Mouse (Mus musculus) limb, embryonic 14.5 days (tissue): ENCODE measurements at regions not wholly inside any gene's neighbourhood (a gene's known extent, or its start where the extent isn't known, plus 50 kb on each side); places are given as distances from the start of the nearest gene placed in this dataset.

Experiments
- ATAC-seq: fragments of 200-750 bp; cut with Nextera tagmentation; 2 replicates; pipeline ENCODE4 v1.8.0; 2017; ENCODE audit warnings: low read depth, moderate number of reproducible peaks, moderate TSS enrichment; ENCODE audit not compliant: low FRiP score
- DNase-seq: peaks from one replicate; pipeline ENCODE4 v3.0.0-alpha.2; 2015; ENCODE audit warnings: low spot score
- H3K27ac ChIP-seq: fragments of 300-500 bp; sonication (generic); replicated peaks from 2 replicates; pipeline ENCODE4 v1.5.1; 2014; ENCODE audit warnings: low read depth, mild to moderate bottlenecking, low read length, moderate library complexity, mixed read lengths
- H3K27me3 ChIP-seq: fragments of 300-500 bp; sonication (generic); 2 replicates; pipeline ENCODE4 v1.6.1; 2014; ENCODE audit warnings: low read length, mixed read lengths; ENCODE audit not compliant: control insufficient read depth, insufficient read depth
- H3K36me3 ChIP-seq: fragments of 300-500 bp; sonication (generic); 2 replicates; pipeline ENCODE4 v1.6.1; 2014; ENCODE audit warnings: mild to moderate bottlenecking, low read length, moderate library complexity, mixed read lengths; ENCODE audit not compliant: control insufficient read depth, insufficient read depth
- H3K4me1 ChIP-seq: fragments of 300-500 bp; sonication (generic); 2 replicates; pipeline ENCODE4 v1.6.1; 2014; ENCODE audit warnings: antibody characterized with exemption, low read length, mixed read lengths; ENCODE audit not compliant: control insufficient read depth, insufficient read depth
- H3K4me2 ChIP-seq: fragments of 300-500 bp; sonication (generic); replicated peaks from 2 replicates; pipeline ENCODE4 v1.6.1; 2014; ENCODE audit warnings: low read depth, mild to moderate bottlenecking, low read length, moderate library complexity; ENCODE audit not compliant: severe bottlenecking
- H3K4me3 ChIP-seq: fragments of 300-500 bp; sonication (generic); replicated peaks from 2 replicates; pipeline ENCODE4 v1.5.1; 2014; ENCODE audit warnings: low read length
- H3K9ac ChIP-seq: fragments of 300-500 bp; sonication (generic); 2 replicates; pipeline ENCODE4 v1.6.1; 2014; ENCODE audit warnings: mild to moderate bottlenecking, low read depth, low read length, moderate library complexity; ENCODE audit not compliant: severe bottlenecking
- H3K9me3 ChIP-seq: fragments of 300-500 bp; sonication (generic); 2 replicates; pipeline ENCODE4 v1.6.1; 2016; ENCODE audit warnings: low read length; ENCODE audit not compliant: control insufficient read depth
- POLR2A ChIP-seq: fragments of 200-500 bp; IDR thresholded peaks from 2 replicates; pipeline ENCODE4 v1.8.0; 2012; ENCODE audit warnings: inconsistent platforms, mild to moderate bottlenecking, moderate library complexity, borderline replicate concordance; ENCODE audit not compliant: insufficient read depth, insufficient read length; ENCODE audit errors: extremely low read depth
- WGBS: fragments of 180-500 bp; shearing (Covaris S2); extraction: QIAGEN DNeasy Blood & Tissue Kit; methylation state at CpG from one replicate; pipeline ENCODE4 v1.1.7; 2014; 5-methylcytosine and 5-hydroxymethylcytosine counted together

DNA sequence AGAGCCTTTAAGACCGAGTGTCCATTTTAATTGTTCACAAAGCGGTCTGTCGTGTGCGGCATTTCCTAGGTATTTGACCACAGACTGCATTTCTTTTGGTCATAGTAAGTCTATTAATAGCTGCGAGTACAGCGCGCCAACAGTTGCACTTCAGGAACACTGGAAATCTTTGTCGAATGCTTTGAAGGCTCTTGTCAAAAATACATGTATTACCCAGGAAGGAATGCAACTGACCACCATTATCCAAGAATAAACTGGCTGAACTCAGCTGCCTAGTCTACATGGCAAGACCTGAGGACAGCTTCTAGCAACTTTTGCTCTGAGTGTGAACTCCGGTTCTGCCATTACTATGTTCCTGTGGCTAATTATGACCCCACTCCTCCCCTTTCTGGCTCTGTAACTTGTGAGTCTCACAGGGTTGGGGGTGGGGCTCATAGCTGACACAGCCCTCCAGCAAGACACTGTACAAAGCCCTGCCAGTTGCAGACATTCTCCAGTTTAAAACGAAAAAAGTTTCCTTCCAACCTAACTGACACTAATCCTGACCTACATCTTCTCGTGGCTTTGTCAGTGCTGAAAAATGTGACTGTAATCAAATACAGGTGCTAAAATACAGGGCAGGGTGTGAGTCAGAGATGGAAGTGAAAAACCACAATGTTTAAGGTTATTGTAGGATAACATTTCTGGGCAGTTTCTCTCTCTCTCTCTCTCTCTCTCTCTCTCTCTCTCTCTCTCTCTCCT lies 73.2 kb upstream of the Kif2a start:
- no peak overlapping the region for H3K4me3 ChIP-seq

DNA sequence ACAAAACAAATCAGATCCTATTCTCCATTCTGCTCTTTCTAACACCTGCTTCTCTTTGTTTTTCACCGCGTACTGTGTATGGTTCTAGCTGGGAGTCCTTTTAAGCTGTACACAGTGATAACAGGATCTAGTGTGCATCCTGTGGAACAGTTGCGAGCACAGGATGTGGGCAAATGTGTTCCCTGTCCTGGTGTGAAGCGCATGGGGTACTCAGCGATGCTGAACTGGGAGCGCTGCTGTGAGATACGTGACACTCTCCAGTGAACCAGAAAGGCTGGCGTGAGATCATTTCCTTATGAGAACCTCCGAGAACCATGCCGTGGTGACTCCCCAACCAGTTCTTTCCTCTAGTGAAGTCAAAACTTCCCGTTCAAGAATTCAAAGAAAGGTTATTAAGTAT lies 72.6 kb upstream of the Kif2a start:
- Histone ChIP-seq H3K4me3 (no peak overlapping the region), H3K4me2 (0 out of 2 replicates have a peak overlapping the region, but pooled peaks have one; percentile 15), H3K9ac (no peak overlapping the region), H3K27me3 (no peaks in the 10 kb centered on the region), H3K36me3 (no peaks in the 10 kb centered on the region), H3K9me3 (no peaks in the 10 kb centered on the region), H3K27ac (peak overlapping the region; percentile 9; the same call in 1 of the 2 replicates), H3K4me1 (peaks cover 5% of the 10 kb centered on the region; the same call in 1 of the 2 replicates)
- DNase-seq, result no peak
- no peak for ATAC-seq
- TF ChIP-seq POLR2A, result no peak
- 80% methylated on average over 11 of the region's 11 CpGs for WGBS

More for the DNA sequence above, 73.2 kb upstream of the Kif2a start:
- H3K4me1 ChIP-seq, result peaks cover 5% of the 10 kb centered on the region; the same call in 1 of the 2 replicates
- H3K36me3 ChIP-seq, result no peaks in the 10 kb centered on the region
- TF ChIP-seq POLR2A, result no peak
- no peak overlapping the region for H3K9ac ChIP-seq
- peak; percentile 42; the same call in 1 of the 2 replicates for ATAC-seq
- 51% methylated on average over 11 of the region's 11 CpGs for WGBS
- H3K9me3 ChIP-seq, result no peaks in the 10 kb centered on the region
- DNase-seq, result peak; percentile 47
- 0 out of 2 replicates have a peak overlapping the region, but pooled peaks have one; percentile 15 for H3K4me2 ChIP-seq
- H3K27ac ChIP-seq, result peak overlapping the region; percentile 9; the same call in 1 of the 2 replicates
- no peaks in the 10 kb centered on the region for H3K27me3 ChIP-seq

DNA sequence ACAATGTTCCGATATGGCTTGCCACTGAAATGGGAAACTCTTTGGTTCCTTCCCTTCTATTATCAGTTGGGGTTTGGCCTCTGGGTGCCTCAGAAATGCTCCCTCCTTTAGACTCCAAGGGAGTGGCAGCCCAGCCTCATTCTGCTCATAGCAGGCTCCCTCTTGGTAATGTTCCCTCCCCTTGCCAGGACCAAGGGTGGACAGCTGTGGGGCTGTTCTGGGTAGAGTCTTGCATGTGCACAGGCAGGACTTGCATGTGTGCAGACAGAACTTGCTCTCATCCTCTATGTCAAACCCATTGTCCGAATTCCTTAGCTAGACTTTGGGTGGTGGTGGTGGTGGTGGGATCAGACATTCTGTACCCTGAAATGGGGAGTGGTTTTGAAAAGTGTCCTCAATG lies 71.8 kb upstream of the Kif2a start:
- Histone ChIP-seq H3K4me1 (peaks cover 5% of the 10 kb centered on the region; the same call in 1 of the 2 replicates), H3K27ac (no peak overlapping the region), H3K4me3 (no peak overlapping the region), H3K9ac (no peak overlapping the region), H3K27me3 (no peaks in the 10 kb centered on the region), H3K4me2 (no peak overlapping the region), H3K9me3 (no peaks in the 10 kb centered on the region), H3K36me3 (no peaks in the 10 kb centered on the region)
- no peak for TF ChIP-seq POLR2A
- WGBS, result 87% methylated on average over 2 of the region's 2 CpGs
- ATAC-seq, result no peak
- DNase-seq, result no peak

DNA sequence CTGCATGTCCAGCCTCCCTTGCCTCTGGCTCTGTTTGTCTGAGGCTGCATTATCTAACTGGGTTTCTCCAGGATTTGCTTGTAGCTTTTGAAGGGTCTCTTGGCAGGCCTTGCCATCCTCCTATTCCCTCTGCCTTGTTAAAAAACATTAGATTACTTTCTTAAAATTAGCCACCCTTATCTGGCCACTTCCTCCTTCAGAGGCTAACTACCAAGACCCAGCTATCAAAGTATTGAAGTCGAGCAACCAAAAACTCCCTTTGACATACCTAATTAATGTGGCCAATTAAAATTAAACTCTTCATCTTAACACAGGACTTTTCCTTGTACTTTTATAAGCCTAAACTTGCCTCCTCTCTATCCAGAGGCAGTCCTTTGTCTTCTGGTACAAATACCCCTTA lies 66.3 kb upstream of the Kif2a start:
- TF ChIP-seq POLR2A, result no peak
- no peak for DNase-seq
- H3K4me3 ChIP-seq, result no peak overlapping the region
- no peaks in the 10 kb centered on the region for H3K27me3 ChIP-seq
- H3K36me3 ChIP-seq, result no peaks in the 10 kb centered on the region
- no peak overlapping the region for H3K9ac ChIP-seq
- no peaks in the 10 kb centered on the region for H3K9me3 ChIP-seq
- 69% methylated on average over 1 of the region's 1 CpGs for WGBS
- ATAC-seq, result no peak
- no peak overlapping the region for H3K27ac ChIP-seq
- H3K4me2 ChIP-seq, result no peak overlapping the region
- no peaks in the 10 kb centered on the region for H3K4me1 ChIP-seq

DNA sequence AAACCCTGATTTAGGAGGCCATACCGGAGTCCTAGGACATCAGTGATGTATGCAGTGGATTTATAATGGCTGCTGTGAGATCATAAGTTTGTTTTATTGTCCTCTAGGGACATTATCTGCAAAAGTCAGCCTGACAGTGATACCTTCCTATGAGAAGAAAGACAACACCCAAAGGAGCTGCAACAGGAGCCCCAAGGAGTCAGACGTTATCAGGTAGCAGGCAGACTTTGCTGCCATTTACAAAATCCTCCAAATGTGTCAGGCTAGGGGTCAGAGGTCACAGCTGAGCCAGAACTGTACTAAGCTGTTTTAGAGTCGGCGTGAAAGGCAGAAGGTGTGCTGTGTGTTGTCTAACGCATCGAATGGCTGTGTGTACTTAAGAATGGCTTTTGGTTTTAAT lies 65.4 kb upstream of the Kif2a start:
- H3K4me3 ChIP-seq, result no peak overlapping the region
- ATAC-seq, result no peak
- H3K27ac ChIP-seq, result no peak overlapping the region
- no peak for DNase-seq
- TF ChIP-seq POLR2A, result no peak
- no peaks in the 10 kb centered on the region for H3K9me3 ChIP-seq
- no peak overlapping the region for H3K4me2 ChIP-seq
- no peak overlapping the region for H3K9ac ChIP-seq
- no peaks in the 10 kb centered on the region for H3K4me1 ChIP-seq
- H3K36me3 ChIP-seq, result no peaks in the 10 kb centered on the region
- WGBS, result 61% methylated on average over 6 of the region's 6 CpGs
- no peaks in the 10 kb centered on the region for H3K27me3 ChIP-seq
